Mouse (Mus musculus): ENCODE measurements around the gene Twsg1. TPM values are rescaled to one million over a fixed set of nuclear protein-coding genes. Genes with fewer than 3 reads are reported as not detected.
"Not testable (repeated sequence)": the region's sequence is repeated elsewhere in the genome, so short reads cannot be mapped to it uniquely, and the experiment has no call there.

Twsg1 gene
- 152 and 154 TPM in 2 replicates for polyA plus RNA-seq (2015; fragmentation: Nextera tagmentation; extraction: Ambion mirVana)

- peak; percentile 95 for ATAC-seq (ENCODE audit: insufficient number of reproducible peaks, low FRiP score, low TSS enrichment, low read depth)
- Histone ChIP-seq H3K4me2 (replicated peaks) (peak within 1 kb of the TSS; percentile 54), H3K36me3 (peaks cover 25% of the 10 kb centered on the region; the same call in 1 of the 2 replicates), H3K9ac (peak within 1 kb of the TSS; percentile 79), H3K9me3 (replicated peaks) (no peaks in the 10 kb centered on the region), H3K4me1 (peaks cover 24% of the 10 kb centered on the region), H3K4me3 (replicated peaks) (peak within 1 kb of the TSS; percentile 92), H3K27me3 (no peaks in the 10 kb centered on the region), H3K27ac (replicated peaks) (peak within 1 kb of the TSS; percentile 94)
- under 1% methylated on average over 86 of the region's 87 CpGs for WGBS
Measured at GRCm38 (mm10) chr17:65950622-65951404, at the start of gene Twsg1. TSS of gene Twsg1 (minus strand) at chr17:65951226.

DNA sequence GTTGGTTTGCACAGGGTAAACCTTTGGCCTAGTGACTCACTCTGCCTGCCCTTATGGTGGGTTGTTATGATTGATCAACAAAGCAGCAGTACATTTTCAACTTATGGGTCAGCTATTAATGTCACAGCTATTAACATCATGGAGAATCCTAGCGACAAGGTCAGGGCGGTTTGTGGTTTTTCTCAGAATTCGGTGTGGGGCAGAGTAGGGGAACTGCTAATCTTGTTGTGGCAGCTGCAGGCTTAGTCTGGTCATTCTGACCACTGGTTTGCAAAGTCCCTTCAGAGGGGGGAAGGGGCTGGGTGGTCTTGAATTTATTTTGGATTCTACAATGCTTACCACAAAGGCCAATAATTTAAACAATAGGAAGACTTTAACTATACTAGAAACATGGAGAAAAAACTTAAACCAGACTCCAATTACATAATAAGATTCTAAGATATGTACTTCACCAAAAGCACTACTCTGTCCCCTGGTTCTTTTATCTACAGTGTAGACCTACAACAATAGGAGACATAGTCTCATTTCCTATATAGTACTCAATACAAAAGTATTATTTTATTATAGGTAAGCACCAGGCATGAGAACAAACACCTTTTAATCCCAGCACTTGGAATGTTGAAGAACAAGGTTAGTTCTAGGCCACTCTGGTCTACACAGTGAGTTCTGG, 37.3 kb upstream of the Twsg1 start:
- no peak for ATAC-seq (ENCODE audit: insufficient number of reproducible peaks, low FRiP score, low TSS enrichment, low read depth)
- Histone ChIP-seq H3K4me2 (replicated peaks) (no peak overlapping the region), H3K4me1 (no peaks in the 10 kb centered on the region), H3K36me3 (peaks cover 3% of the 10 kb centered on the region; the same call in 1 of the 2 replicates), H3K27me3 (no peaks in the 10 kb centered on the region), H3K9ac (no peak overlapping the region), H3K9me3 (replicated peaks) (no peaks in the 10 kb centered on the region), H3K27ac (replicated peaks) (no peak overlapping the region), H3K4me3 (replicated peaks) (no peak overlapping the region)
- WGBS, result 83% methylated on average over 3 of the region's 3 CpGs

- ATAC-seq (ENCODE audit: insufficient number of reproducible peaks, low FRiP score, low TSS enrichment, low read depth); H3K27ac ChIP-seq (replicated peaks): not testable (repeated sequence)
Measured at GRCm38 (mm10) chr17:65976720-65977119, 25.7 kb upstream of the Twsg1 start.

GRCm38 (mm10) chr17:65967751-65968150, 16.7 kb upstream of the Twsg1 start:
- H3K36me3 ChIP-seq, result no peaks in the 10 kb centered on the region
- H3K27me3 ChIP-seq, result no peaks in the 10 kb centered on the region
- no peak overlapping the region for H3K9ac ChIP-seq
- no peaks in the 10 kb centered on the region for H3K4me1 ChIP-seq
- 66% methylated on average over 11 of the region's 11 CpGs for WGBS
- ATAC-seq (ENCODE audit: insufficient number of reproducible peaks, low FRiP score, low TSS enrichment, low read depth), result no peak
- no peak overlapping the region for H3K4me2 ChIP-seq (replicated peaks)
- H3K27ac ChIP-seq (replicated peaks), result no peak overlapping the region
- no peak overlapping the region for H3K4me3 ChIP-seq (replicated peaks)
- no peaks in the 10 kb centered on the region for H3K9me3 ChIP-seq (replicated peaks)

More at GRCm38 (mm10) chr17:65976720-65977119, 25.7 kb upstream of the Twsg1 start:
- not testable (repeated sequence) for H3K9me3 ChIP-seq (replicated peaks); H3K27me3 ChIP-seq; H3K9ac ChIP-seq; H3K4me1 ChIP-seq; H3K4me2 ChIP-seq (replicated peaks); H3K36me3 ChIP-seq; H3K4me3 ChIP-seq (replicated peaks)

GRCm38 (mm10) chr17:65962263-65962662, 11.2 kb upstream of the Twsg1 start:
- Histone ChIP-seq H3K4me2 (replicated peaks) (no peak overlapping the region), H3K27me3 (no peaks in the 10 kb centered on the region), H3K9ac (no peak overlapping the region), H3K4me1 (0 out of 2 replicates have a peak, but pooled peaks cover 6% of the 10 kb centered on the region), H3K36me3 (no peaks in the 10 kb centered on the region), H3K4me3 (replicated peaks) (no peak overlapping the region), H3K9me3 (replicated peaks) (no peaks in the 10 kb centered on the region), H3K27ac (replicated peaks) (no peak overlapping the region)
- ATAC-seq (ENCODE audit: insufficient number of reproducible peaks, low FRiP score, low TSS enrichment, low read depth), result no peak
- WGBS, result 93% methylated on average over 2 of the region's 2 CpGs

DNA sequence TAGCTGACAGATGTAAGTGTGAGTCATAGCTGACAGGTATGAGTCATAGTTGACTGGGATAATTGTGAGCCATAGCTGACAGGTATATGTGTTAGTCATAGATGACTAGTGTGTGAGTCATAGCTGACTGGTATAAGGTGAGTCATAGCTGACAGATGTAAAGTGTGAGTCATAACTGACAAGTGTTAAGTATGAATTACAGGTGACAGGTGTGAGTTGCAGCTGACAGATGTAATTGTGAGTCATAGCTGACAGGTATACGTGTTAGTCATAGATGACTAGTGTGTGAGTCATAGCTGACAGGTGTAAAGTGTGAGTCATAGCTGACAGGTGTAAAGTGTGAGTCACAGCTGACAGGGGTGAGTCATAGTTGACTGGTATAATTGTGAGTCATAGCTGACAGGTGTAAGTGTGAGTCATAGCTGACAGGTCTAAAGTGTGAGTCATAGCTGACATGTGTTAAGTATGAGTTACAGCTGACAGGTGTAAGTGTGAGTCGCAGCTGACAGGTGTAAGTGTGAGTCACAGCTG, 10.6 kb upstream of the Twsg1 start:
- H3K4me1 ChIP-seq, result 0 out of 2 replicates have a peak, but pooled peaks cover 11% of the 10 kb centered on the region
- no peaks in the 10 kb centered on the region for H3K36me3 ChIP-seq
- H3K9me3 ChIP-seq (replicated peaks), result no peaks in the 10 kb centered on the region
- no peak overlapping the region for H3K9ac ChIP-seq
- ATAC-seq (ENCODE audit: insufficient number of reproducible peaks, low FRiP score, low TSS enrichment, low read depth), result peak; percentile 41; the same call in 1 of the 2 replicates
- no peak overlapping the region for H3K4me2 ChIP-seq (replicated peaks)
- no peaks in the 10 kb centered on the region for H3K27me3 ChIP-seq
- H3K27ac ChIP-seq (replicated peaks), result no peak overlapping the region
- WGBS, result 75% methylated on average over 2 of the region's 2 CpGs
- no peak overlapping the region for H3K4me3 ChIP-seq (replicated peaks)

GRCm38 (mm10) chr17:65959011-65959410, 8.0 kb upstream of the Twsg1 start:
- ATAC-seq (ENCODE audit: insufficient number of reproducible peaks, low FRiP score, low TSS enrichment, low read depth), result no peak

DNA sequence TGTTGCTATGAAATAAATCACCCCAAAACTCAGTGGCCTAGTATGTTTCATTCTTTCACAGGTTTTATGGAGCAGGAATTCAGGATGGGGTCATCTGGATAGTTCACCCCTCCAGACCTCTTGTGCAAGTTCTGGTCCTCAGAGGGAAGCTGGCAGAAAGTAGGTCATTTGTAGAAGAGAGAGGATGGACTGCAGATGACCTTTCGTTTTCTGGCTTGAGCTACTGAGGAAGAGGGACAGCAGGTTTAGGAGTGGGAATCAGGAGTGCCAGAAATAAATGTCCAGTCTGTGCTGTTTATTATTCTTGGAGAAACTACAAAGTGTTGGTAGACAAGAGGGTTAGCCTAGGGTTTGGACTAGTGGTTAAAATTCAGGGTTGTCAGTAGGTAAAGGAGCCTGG, 7.3 kb upstream of the Twsg1 start:
- Histone ChIP-seq H3K9me3 (replicated peaks) (no peaks in the 10 kb centered on the region), H3K27me3 (no peaks in the 10 kb centered on the region), H3K9ac (no peak overlapping the region), H3K36me3 (no peaks in the 10 kb centered on the region), H3K4me3 (replicated peaks) (no peak overlapping the region), H3K4me1 (0 out of 2 replicates have a peak, but pooled peaks cover 11% of the 10 kb centered on the region), H3K4me2 (replicated peaks) (no peak overlapping the region), H3K27ac (replicated peaks) (no peak overlapping the region)
- WGBS, result 95% methylated on average over 1 of the region's 1 CpGs
- ATAC-seq (ENCODE audit: insufficient number of reproducible peaks, low FRiP score, low TSS enrichment, low read depth), result no peak

More at GRCm38 (mm10) chr17:65959011-65959410, 8.0 kb upstream of the Twsg1 start:
- Histone ChIP-seq H3K4me1 (0 out of 2 replicates have a peak, but pooled peaks cover 11% of the 10 kb centered on the region), H3K36me3 (no peaks in the 10 kb centered on the region), H3K27ac (replicated peaks) (no peak overlapping the region), H3K9me3 (replicated peaks) (no peaks in the 10 kb centered on the region), H3K4me3 (replicated peaks) (no peak overlapping the region), H3K4me2 (replicated peaks) (no peak overlapping the region), H3K9ac (no peak overlapping the region), H3K27me3 (no peaks in the 10 kb centered on the region)
- WGBS, result 73% methylated on average over 3 of the region's 3 CpGs

GRCm38 (mm10) chr17:65957782-65958325, 6.8 kb upstream of the Twsg1 start:
- 72% methylated on average over 8 of the region's 8 CpGs for WGBS
- Histone ChIP-seq H3K36me3 (no peaks in the 10 kb centered on the region), H3K4me1 (0 out of 2 replicates have a peak, but pooled peaks cover 11% of the 10 kb centered on the region), H3K27ac (replicated peaks) (no peak overlapping the region), H3K4me3 (replicated peaks) (no peak overlapping the region), H3K9ac (no peak overlapping the region), H3K27me3 (no peaks in the 10 kb centered on the region), H3K9me3 (replicated peaks) (no peaks in the 10 kb centered on the region), H3K4me2 (replicated peaks) (no peak overlapping the region)
- no peak for ATAC-seq (ENCODE audit: insufficient number of reproducible peaks, low FRiP score, low TSS enrichment, low read depth)

DNA sequence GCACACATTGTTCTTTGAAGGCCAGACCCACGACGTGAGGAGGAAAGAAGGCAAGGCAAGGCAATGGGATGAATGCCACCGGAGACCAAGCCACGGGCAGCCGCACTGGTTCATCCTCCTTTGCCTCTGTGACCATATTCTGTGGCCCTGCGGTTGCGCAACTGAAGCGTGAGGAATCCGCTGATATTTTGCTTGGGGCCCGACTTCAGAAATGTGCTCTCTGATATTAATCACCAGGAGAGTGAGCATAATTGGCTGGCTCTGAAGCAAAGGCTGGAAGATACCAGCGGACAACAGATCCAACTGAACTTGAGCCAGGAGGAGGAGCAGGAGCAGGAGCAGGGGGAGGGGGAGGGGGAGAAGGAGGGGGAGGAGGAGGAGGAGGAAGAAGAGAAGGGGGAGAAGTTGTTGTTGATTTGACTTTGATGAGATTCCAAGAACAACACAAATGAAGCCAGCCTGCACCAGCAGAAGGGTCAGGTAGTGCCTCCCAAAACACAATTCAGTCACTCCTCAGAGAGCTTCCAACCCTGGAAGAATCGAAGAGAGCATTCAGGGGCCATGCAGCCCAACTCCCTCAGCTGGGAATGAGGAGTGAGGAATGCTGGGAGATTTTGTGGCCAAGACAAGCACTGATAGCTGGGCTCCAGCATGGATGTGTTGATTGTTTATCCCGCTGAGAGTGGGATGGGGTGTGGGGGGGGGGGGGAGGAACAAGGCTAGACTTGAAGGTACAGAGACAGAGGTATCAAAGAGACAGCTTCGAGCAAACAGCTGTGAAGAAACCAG, 6.2 kb upstream of the Twsg1 start:
- Histone ChIP-seq H3K27ac (replicated peaks) (0 out of 2 replicates have a peak overlapping the region, but pooled peaks have one; percentile 7), H3K9me3 (replicated peaks) (no peaks in the 10 kb centered on the region), H3K36me3 (no peaks in the 10 kb centered on the region), H3K4me2 (replicated peaks) (no peak overlapping the region), H3K27me3 (no peaks in the 10 kb centered on the region), H3K4me1 (0 out of 2 replicates have a peak, but pooled peaks cover 11% of the 10 kb centered on the region), H3K4me3 (replicated peaks) (no peak overlapping the region), H3K9ac (no peak overlapping the region)
- ATAC-seq (ENCODE audit: insufficient number of reproducible peaks, low FRiP score, low TSS enrichment, low read depth), result no peak
- 59% methylated on average over 14 of the region's 14 CpGs for WGBS

All from embryonic facial prominence, embryonic 15.5 days (tissue).